Mouse (Mus musculus) adipocyte (in vitro differentiated cells): ENCODE data around the gene Naa40.

Experiments used
- DNase-seq: peaks from one replicate; pipeline ENCODE4 v3.0.0-alpha.2; 2016; ENCODE audit warnings: low spot score

The Naa40 gene

GRCm38 (mm10) chr19:7240782-7241690 lies at the start of gene Naa40:
TSS of gene Naa40 (minus strand) at chr19:7241183.
- DNase-seq, result peak; percentile 93

DNA sequence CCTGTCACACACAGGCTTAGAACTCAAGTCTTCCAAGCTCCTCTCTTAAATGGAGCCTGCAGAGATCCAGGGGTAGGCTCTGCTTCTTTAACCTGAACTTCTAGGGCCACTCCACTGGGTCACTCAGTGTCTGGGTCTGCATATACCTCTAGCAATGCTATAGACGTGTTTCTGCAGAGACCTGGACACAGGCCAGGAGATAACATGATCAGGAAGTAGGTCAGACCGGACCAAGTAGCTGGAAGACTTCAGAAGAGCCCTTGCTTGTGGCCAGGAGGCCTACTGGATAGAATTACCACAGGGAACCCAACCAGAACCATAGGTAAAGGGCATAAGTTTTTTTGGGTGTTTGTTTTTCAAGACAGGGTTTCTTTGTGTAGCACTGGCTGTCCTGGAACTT lies 48.8 kb upstream of the Naa40 start:
- DNase-seq, result no peak

GRCm38 (mm10) chr19:7288288-7288687 lies 47.3 kb upstream of the Naa40 start:
- no peak for DNase-seq

GRCm38 (mm10) chr19:7286563-7287315 lies 45.8 kb upstream of the Naa40 start:
- no peak for DNase-seq

GRCm38 (mm10) chr19:7280557-7281330 lies 39.8 kb upstream of the Naa40 start:
- DNase-seq, result no peak

- peak; percentile 54 for DNase-seq
Observed at GRCm38 (mm10) chr19:7279114-7279513, 38.1 kb upstream of the Naa40 start.

- DNase-seq, result peak; percentile 60
Observed at GRCm38 (mm10) chr19:7278200-7278906, 37.4 kb upstream of the Naa40 start.

- DNase-seq, result no peak
Observed at GRCm38 (mm10) chr19:7276796-7277195, 35.8 kb upstream of the Naa40 start.

GRCm38 (mm10) chr19:7276053-7276659 lies 35.2 kb upstream of the Naa40 start:
- DNase-seq, result no peak

DNA sequence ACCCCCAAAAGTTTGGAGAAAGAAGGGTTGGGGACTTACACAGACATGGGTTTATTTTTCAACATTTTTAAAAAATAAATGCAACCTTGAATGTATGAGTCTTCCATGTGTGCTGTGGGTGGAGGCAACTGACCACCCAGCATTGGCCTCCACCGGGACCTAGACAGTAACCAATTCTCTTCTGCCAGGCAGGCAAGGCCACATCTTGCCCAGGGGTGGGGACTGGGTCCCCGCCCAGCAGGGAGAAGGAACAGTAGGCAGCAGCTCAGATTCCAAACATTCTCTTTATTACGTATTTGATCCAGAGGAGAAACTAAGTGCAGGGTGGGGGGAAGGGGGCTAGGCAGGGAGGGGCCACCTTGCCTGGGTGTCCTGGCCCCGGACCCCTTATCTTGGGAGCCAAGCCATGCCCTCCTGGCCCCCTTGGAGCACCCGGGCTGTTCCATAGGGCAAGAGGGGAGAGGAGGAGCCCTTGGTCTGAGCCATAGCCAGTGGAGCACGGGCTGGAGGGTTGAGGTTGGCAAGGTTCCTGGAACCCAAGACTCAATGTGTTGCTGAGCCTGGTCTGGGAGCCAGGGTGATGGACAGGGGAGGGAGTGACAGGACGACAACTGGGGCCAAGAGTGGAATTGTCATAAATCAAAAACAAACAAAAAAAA lies 34.3 kb upstream of the Naa40 start:
- DNase-seq, result peak; percentile 78

DNA sequence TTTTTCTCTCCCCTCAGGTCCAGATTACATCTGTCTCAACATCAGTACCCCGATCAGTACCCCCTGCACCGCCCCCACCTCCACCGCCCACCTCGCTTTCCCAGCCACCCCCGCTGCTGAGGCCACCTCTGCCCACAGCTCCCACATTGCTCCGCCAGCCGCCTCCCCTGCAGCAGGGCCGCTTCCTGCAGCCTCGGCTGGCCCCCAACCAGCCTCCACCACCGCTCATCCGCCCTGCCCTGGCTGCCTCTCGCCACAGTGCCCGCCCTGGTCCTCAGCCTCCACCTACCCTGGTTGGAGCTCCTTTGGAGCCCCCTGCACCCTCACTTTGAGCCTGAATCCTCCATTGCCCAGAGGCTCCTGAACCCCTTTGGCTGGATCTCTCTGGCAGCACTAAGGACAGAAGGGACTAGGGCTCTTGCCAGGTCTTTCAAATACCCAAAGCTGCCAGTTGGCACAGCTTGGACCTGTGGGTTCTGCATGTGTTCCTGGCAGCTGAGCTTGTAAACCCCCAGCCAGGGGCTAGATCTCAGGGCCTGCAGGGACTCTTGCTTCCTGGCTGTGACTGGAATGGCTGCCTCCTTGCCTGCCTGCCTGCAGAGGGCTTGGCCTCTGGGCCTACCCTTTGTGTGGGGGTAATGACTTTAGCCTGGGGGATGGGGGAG lies 33.5 kb upstream of the Naa40 start:
- peak; percentile 88 for DNase-seq

DNA sequence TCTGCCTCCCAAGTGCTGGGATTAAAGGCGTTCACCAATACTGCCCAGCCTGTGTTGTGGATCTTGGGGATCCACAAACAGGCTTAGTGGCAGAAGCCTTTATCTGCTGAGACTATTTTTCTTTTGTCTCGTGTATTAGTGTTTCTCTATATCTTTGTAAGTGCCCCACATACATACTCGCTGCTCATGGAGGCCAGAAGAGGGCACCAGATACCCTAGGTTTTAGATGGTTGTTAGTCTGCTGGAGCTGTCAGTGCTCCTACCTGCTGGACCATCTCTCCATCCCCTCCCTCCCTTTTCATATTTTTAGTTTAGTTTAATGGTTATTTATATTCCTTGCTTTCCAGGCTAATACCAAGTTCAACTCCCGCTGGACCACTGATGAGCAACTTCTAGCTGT lies 32.5 kb upstream of the Naa40 start:
- DNase-seq, result no peak

GRCm38 (mm10) chr19:7269290-7270044 lies 28.5 kb upstream of the Naa40 start:
- peak; percentile 31 for DNase-seq

DNA sequence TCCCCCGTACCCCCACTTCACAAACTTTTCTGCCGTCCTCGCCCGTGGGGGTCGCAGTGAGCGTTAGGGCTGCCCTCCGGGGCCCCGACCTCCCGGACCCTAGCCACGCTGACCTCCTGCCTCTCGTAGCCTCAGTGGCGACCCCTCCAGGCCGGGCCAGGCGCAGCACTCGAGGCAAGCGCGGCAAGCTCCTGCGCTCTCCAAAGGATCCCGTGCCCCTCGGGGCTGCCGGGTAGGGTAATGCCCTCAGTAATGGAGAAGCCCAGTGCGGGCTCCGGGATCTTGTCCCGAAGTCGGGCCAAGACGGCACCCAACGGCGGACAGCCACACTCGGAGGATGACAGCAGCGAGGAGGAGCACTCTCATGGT lies 27.7 kb upstream of the Naa40 start:
- DNase-seq, result peak; percentile 73

DNA sequence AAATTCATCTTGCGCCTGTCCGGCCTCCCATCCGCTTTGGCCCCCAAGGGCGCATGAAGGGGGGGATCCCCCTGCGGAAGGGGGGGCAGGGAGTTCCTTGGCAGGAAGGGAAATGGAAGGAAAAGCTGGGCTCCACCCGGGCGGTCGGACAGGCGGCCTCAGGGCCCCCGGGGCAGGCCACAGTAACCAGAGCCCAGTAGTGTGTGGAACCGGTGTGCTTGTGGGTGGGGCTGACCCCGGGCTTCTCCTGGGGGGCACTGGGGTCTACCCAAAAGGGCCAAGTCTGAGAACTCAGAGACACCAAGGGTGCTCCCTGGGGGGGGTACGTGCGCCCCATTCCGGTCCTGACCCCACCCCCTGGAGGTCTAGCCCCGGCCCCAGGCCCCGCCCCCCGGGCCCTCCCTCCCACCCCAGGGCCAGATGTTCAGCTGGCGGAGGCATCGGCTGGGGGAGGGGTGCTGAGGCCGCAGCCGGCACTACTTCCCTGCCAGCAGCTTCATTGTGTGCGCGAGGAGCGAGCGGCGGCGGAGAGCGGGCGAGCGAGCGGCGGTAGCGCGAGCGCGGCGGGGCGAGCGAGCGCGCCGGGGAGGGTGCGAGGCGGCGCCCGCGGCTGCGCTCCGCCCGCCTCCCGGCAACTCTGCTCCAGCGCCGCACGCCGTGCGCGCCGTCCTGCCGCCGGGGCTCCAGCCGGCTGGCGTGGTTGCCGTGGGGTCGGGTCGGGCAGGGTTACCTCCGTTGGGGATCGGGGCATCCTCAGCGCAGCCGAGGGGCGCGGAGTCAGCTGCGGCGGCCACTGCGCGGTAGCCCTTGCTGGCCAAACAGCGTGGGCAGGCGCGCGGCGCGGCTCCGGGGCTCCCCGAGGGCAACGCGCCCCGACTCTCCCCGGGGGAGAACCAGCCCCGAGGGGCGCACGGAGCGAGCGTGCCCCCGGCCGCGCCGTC lies 27.1 kb upstream of the Naa40 start:
- DNase-seq, result peak; percentile 86

- DNase-seq, result peak; percentile 70
Observed at GRCm38 (mm10) chr19:7267091-7267741, 26.2 kb upstream of the Naa40 start, which contains the start of gene Rcor2. TSS of gene Rcor2 (plus strand) at chr19:7267325.

GRCm38 (mm10) chr19:7266421-7266831 lies 25.4 kb upstream of the Naa40 start:
- DNase-seq, result no peak
